Mouse (Mus musculus) lung, postnatal 0 days (tissue): Measurements from ENCODE around the gene Cdc42bpg. TPM values are rescaled to one million over a fixed set of nuclear protein-coding genes. Genes with fewer than 3 reads are reported as not detected.

Experiments
- ATAC-seq: fragments of 200-750 bp; cut with Nextera tagmentation; 2 replicates; pipeline ENCODE4 v1.8.0; 2017; ENCODE audit warnings: moderate library complexity
- DNase-seq: peaks from one replicate; pipeline ENCODE4 v3.0.0-alpha.2; 2016; ENCODE audit warnings: low spot score
- H3K27ac ChIP-seq: fragments of 300-500 bp; sonication (generic); 2 replicates; pipeline ENCODE4 v1.5.1; 2014; ENCODE audit warnings: antibody characterized with exemption, mild to moderate bottlenecking, low read length, mixed read lengths
- H3K27me3 ChIP-seq: fragments of 300-500 bp; sonication (generic); replicated peaks from 2 replicates; pipeline ENCODE4 v1.6.1; 2014; ENCODE audit warnings: low read length, mixed read lengths; ENCODE audit not compliant: insufficient read depth
- H3K36me3 ChIP-seq: fragments of 300-500 bp; sonication (generic); 2 replicates; pipeline ENCODE4 v1.6.1; 2014; ENCODE audit warnings: low read length, mixed read lengths; ENCODE audit not compliant: insufficient read depth
- H3K4me1 ChIP-seq: fragments of 300-500 bp; sonication (generic); 2 replicates; pipeline ENCODE4 v1.6.1; 2014; ENCODE audit warnings: antibody characterized with exemption, low read depth, low read length, mixed read lengths; ENCODE audit not compliant: insufficient read depth
- H3K4me2 ChIP-seq: fragments of 300-500 bp; sonication (generic); replicated peaks from 2 replicates; pipeline ENCODE4 v1.6.1; 2014; ENCODE audit warnings: low read depth, mild to moderate bottlenecking, low read length, moderate library complexity, mixed read lengths
- H3K4me3 ChIP-seq: fragments of 300-500 bp; sonication (generic); 2 replicates; pipeline ENCODE4 v1.5.1; 2014; ENCODE audit warnings: low read depth, low read length
- H3K9ac ChIP-seq: fragments of 300-500 bp; sonication (generic); replicated peaks from 2 replicates; pipeline ENCODE4 v1.6.1; 2014; ENCODE audit warnings: low read depth, mild to moderate bottlenecking
- H3K9me3 ChIP-seq: fragments of 300-500 bp; sonication (generic); 2 replicates; pipeline ENCODE4 v1.6.1; 2016; ENCODE audit warnings: low read length, mixed read lengths
- CTCF ChIP-seq: IDR thresholded peaks from 2 replicates; pipeline ENCODE4 v1.5.1; 2016; ENCODE audit warnings: antibody characterized with exemption, mild to moderate bottlenecking
- EP300 ChIP-seq: IDR thresholded peaks from 2 replicates; pipeline ENCODE4 v1.6.1; 2016; ENCODE audit warnings: antibody characterized with exemption, mild to moderate bottlenecking, control low read depth
- WGBS: fragments of 180-500 bp; shearing (Covaris S2); extraction: QIAGEN DNeasy Blood & Tissue Kit; methylation state at CpG from one replicate; pipeline ENCODE4 v1.1.7; 2014; 5-methylcytosine and 5-hydroxymethylcytosine counted together
- polyA plus RNA-seq: library from polyadenylated mRNA; unstranded; fragments of >200 nt; fragmentation: Nextera tagmentation; extraction: Ambion mirVana; gene quantifications from 2 replicates; pipeline ENCODE4 v1.2.1, GENCODE M21; 2015

The Cdc42bpg gene
- polyA plus RNA-seq, 1 experiment from 2014 or later = 2.8 TPM

DNA sequence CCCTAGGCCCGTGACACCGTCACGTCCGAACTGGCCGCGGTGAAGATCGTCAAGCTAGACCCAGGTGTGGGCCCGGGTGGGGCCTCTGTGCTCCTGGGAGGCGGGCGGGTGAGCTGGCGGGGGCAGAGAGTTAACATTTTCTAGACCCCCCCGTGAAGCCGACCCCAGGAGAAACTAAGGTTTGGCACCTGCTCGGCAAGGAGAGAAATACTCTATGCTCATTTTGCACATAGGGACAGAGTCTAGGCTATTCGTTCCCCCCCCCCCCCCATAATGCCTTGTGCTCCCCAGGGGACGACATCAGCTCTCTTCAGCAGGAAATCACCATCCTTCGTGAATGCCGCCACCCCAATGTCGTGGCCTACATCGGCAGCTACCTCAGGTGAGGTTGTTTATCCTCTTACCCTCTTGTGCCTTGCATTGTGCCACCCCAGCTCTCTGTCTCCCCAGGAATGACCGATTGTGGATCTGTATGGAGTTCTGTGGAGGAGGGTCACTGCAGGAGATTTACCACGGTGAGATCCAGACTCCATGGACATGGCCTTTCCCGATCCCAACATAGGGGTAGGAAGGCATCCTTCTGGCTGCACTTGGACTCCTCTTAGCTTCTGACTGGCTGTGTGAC, 35.3 kb downstream of the Cdc42bpg start:
- Histone ChIP-seq H3K4me3 (peak overlapping the region; percentile 70), H3K9me3 (no peaks in the 10 kb centered on the region), H3K4me2 (peak overlapping the region; percentile 96), H3K9ac (peak overlapping the region; percentile 60), H3K27me3 (no peaks in the 10 kb centered on the region), H3K27ac (peak overlapping the region; percentile 66), H3K36me3 (peaks cover 28% of the 10 kb centered on the region; the same call in 1 of the 2 replicates), H3K4me1 (peaks cover 10% of the 10 kb centered on the region; the same call in 1 of the 2 replicates)
- 7% methylated on average over 23 of the region's 23 CpGs for WGBS
- ATAC-seq (no peak), DNase-seq (no peak)
- no peak for TF ChIP-seq CTCF
- TF ChIP-seq EP300 = no peak

DNA sequence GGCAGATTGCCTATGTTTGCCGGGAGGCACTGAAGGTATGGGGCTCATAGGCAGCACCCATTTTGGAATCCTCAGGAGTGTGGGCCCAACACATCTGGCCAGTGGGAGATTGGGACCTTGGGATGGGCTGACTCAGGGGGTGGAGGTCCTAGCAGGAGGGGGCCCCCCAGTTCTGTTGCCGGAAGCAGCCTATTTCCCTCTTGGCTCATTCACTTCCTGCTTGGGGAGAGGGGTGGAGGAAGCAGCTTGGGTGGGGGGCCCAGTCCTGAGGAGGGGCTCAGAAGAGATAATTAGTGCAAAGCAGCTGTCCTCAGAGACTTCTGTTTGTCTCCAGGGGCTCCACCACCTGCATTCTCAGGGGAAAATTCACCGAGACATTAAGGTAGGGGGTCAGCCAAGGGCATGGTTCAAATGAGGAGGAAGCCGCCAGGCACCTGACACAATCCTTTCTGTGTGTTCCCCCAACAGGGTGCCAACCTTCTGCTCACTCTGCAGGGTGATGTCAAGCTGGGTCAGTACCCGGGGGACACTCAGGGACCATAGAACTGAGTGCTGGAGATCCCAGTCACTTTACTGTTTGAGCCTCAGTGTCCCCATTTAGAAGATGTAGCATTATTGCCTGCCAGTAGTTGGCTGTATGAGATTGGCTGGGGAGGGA, 36.1 kb downstream of the Cdc42bpg start:
- Histone ChIP-seq H3K27me3 (no peaks in the 10 kb centered on the region), H3K36me3 (peaks cover 28% of the 10 kb centered on the region; the same call in 1 of the 2 replicates), H3K4me2 (peak overlapping the region; percentile 96), H3K9ac (no peak overlapping the region), H3K4me3 (peak overlapping the region; percentile 70; the same call in 1 of the 2 replicates), H3K9me3 (no peaks in the 10 kb centered on the region), H3K27ac (0 out of 2 replicates have a peak overlapping the region, but pooled peaks have one; percentile 66), H3K4me1 (peaks cover 9% of the 10 kb centered on the region; the same call in 1 of the 2 replicates)
- DNase-seq = no peak
- ATAC-seq = no peak
- 57% methylated on average over 5 of the region's 5 CpGs for WGBS
- TF ChIP-seq CTCF (no peak), EP300 (peak; percentile 55; the same call in 1 of the 2 replicates)

DNA sequence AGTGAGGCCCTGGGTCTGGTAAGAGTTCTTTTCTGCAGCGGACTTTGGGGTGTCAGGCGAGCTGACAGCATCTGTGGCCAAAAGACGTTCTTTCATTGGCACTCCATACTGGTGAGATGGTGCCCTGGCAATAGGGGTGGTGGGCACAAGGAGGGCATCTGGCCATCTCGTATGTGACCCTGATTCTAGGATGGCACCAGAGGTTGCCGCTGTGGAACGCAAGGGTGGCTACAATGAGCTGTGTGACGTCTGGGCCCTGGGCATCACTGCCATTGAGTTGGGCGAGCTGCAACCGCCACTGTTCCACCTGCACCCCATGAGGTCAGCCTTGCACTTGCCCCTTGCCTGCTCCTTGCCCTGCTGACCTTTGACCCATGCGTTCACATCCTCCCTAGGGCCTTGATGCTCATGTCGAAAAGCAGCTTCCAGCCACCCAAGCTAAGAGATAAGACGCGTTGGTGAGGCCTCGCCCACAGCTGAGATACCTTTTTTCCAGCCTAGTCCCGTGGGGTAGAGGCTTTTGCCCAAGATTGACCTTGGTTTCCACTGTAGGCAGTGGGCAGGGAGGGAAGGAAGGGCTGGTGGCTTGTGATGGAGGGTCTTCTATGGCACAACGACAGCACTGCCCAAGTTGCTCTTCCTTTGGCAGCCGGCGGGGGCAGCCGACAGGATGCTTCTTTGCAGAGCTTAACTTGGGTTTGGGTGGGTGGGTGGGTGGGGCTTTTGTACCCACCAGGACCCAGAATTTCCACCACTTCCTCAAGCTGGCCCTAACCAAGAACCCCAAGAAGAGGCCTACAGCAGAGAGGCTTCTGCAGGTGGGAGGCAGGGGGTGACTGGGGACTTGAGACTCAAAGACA, 37.0 kb downstream of the Cdc42bpg start:
- Histone ChIP-seq H3K4me2 (0 out of 2 replicates have a peak overlapping the region, but pooled peaks have one; percentile 96), H3K27ac (no peak overlapping the region), H3K9me3 (no peaks in the 10 kb centered on the region), H3K36me3 (peaks cover 28% of the 10 kb centered on the region; the same call in 1 of the 2 replicates), H3K27me3 (no peaks in the 10 kb centered on the region), H3K4me1 (peaks cover 9% of the 10 kb centered on the region; the same call in 1 of the 2 replicates), H3K4me3 (no peak overlapping the region), H3K9ac (no peak overlapping the region)
- no peak for TF ChIP-seq EP300
- no peak; the same call in 1 of the 2 replicates for TF ChIP-seq CTCF
- 74% methylated on average over 19 of the region's 19 CpGs for WGBS
- DNase-seq = no peak
- ATAC-seq = no peak

DNA sequence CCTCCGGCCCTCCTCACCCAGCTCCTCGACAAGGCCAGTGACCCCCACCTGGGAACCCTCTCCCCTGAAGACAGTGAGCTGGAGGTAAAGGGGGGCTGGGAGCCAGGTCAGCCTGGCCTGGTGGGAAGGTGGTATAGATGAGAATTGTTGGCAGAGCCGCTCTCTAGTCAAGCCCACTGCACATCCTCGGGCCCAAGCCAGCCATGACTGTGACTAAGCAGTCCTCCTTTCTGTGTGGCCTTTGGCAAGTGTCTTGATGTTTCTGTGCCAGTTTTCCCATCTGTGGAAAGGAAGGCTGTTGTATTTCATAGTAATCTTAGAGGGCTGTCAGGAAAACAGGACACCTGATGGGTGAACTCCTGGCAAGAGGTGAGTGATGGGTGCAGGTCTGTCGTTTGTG, 37.7 kb downstream of the Cdc42bpg start:
- WGBS = 91% methylated on average over 5 of the region's 5 CpGs
- Histone ChIP-seq H3K4me3 (no peak overlapping the region), H3K27me3 (no peaks in the 10 kb centered on the region), H3K4me1 (peaks cover 9% of the 10 kb centered on the region; the same call in 1 of the 2 replicates), H3K27ac (no peak overlapping the region), H3K36me3 (peaks cover 28% of the 10 kb centered on the region; the same call in 1 of the 2 replicates), H3K9me3 (no peaks in the 10 kb centered on the region), H3K4me2 (no peak overlapping the region), H3K9ac (no peak overlapping the region)
- TF ChIP-seq CTCF (no peak), EP300 (no peak)
- ATAC-seq (no peak), DNase-seq (no peak)

DNA sequence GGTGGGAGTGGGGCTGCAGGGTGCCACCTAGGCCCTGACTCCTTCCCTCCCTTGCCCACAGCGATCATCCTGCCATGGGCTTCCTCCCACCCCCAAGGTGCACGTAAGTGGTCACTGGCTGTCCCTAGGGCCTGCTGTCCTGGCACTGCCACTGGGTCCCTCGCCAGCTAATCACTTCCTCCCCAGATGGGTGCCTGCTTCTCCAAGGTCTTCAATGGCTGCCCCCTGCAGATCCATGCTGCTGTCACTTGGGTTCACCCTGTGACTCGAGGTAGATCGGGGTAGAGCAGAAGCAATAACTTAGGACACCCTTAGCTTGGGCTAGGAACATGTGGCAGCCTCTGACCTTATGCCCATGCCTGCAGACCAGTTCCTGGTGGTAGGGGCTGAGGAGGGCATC, 39.8 kb downstream of the Cdc42bpg start:
- Histone ChIP-seq H3K4me3 (no peak overlapping the region), H3K9ac (no peak overlapping the region), H3K4me1 (no peaks in the 10 kb centered on the region; the same call in 1 of the 2 replicates), H3K4me2 (no peak overlapping the region), H3K36me3 (peaks cover 21% of the 10 kb centered on the region; the same call in 1 of the 2 replicates), H3K9me3 (no peaks in the 10 kb centered on the region), H3K27me3 (no peaks in the 10 kb centered on the region), H3K27ac (no peak overlapping the region)
- no peak for ATAC-seq
- 77% methylated on average over 5 of the region's 5 CpGs for WGBS
- TF ChIP-seq EP300 (no peak), CTCF (no peak)
- DNase-seq = no peak
